Mouse (Mus musculus): ENCODE measurements around the gene Trim10.

- TF ChIP-seq CTCF (IDR thresholded peaks at IDR 0.05; ENCODE audit: low read depth, low read length) (no peak), POLR2A (IDR thresholded peaks at IDR 0.05; ENCODE audit: borderline replicate concordance, low read depth, low read length) (no peak)
These were observed 7.7 kb upstream of the Trim10 start for GRCm38 (mm10) chr17:36861680-36862079.

Data from bone marrow macrophage, adult 2 months (primary cell).